Mouse (Mus musculus) testis, adult 2 months (tissue): ENCODE measurements around the gene Lemd2.

Experiments
- CTCF ChIP-seq: fragments of 200-500 bp; IDR thresholded peaks from 2 replicates; pipeline ENCODE4 v1.5.1; 2012; ENCODE audit warnings: low read depth, mild to moderate bottlenecking, inconsistent platforms, low read length, moderate library complexity; ENCODE audit not compliant: control insufficient read depth, insufficient read depth, insufficient replicate concordance
- POLR2A ChIP-seq: fragments of 200-500 bp; IDR thresholded peaks from 2 replicates; pipeline ENCODE4 v1.6.1; 2012; ENCODE audit warnings: low read depth, mild to moderate bottlenecking, inconsistent platforms, low read length, moderate library complexity; ENCODE audit not compliant: control insufficient read depth

GRCm38 (mm10) chr17:27204075-27204909 lies at the start of gene Lemd2:
- TF ChIP-seq CTCF (peak; percentile 11; the same call in 1 of the 2 replicates), POLR2A (peak; percentile 79)
